Mouse (Mus musculus) kidney, adult 8-10 months (tissue): Measurements from ENCODE around the gene Rxra.

ENCODE experiments used
- DNase-seq, 2 experiments: peaks; one replicate each; pipeline ENCODE4 v3.0.0; 2022

The Rxra gene

DNA sequence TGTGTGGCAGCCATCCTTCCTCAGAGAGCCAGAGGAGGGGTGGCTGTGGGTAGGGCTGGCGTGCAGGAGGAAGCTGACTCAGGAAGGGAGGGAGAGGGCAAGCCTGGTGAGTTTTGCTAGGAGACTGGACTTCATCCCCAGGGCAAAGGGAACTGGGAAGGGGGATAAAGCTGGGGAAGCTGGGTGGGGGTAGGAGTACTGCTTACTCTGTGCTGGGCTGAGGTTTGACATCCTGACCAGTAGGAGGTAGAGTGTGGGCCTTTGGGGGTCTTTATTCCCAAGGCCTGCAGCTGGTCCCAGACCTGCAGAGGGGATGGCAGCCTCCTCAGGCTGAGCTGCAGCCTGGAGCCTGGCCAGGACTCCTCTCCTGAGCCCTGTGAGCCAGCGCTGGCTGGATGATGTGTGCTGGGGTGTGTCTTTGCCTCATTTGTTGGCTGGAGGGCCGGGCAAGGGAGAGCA is 4.6 kb upstream of the Rxra start:
- DNase-seq: peak; percentile 81 to 86

DNA sequence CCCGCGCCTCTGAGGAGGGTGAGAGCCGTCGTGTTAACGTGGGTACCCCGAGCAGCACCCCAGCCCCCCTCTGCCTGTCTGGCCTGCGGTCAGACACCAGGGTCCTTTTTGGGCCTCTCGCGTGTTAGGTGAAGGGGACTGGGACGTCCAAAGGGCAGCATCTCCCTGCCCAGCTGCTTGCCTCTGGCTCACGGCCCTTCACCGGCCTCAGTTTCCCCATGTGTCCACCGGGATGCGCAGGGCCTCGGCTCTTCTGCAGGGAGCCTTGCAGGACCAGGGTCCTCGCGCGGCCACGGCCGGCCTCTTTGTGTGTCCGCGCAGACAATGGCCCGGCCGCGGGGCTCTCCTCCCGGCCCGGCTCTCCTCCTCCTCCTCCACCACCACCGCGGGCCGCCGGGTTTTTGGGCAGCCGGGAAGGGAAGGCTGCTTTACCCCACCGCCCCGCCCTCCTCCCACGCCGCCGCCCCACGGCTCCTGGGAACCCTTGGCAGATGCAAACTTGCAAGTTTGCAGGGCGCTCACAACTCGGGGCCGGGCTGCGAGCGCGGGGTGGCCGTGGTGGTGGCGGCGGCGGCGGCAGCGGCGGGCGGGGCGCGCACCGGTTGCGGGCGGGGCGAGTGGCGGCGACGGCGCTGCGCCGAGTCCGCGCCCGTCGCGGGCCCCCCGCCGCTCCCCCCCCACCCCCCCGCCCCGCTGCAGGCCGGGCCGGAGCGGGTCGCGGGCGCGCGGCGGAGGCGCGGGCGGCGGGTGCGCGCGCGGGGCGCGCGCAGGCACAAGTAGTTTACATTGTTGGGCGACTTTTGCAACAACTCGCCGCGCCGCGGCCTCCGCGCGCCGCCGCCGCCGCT is 462 bp downstream of the Rxra start:
- peak; percentile 66 to 76 for DNase-seq

DNA sequence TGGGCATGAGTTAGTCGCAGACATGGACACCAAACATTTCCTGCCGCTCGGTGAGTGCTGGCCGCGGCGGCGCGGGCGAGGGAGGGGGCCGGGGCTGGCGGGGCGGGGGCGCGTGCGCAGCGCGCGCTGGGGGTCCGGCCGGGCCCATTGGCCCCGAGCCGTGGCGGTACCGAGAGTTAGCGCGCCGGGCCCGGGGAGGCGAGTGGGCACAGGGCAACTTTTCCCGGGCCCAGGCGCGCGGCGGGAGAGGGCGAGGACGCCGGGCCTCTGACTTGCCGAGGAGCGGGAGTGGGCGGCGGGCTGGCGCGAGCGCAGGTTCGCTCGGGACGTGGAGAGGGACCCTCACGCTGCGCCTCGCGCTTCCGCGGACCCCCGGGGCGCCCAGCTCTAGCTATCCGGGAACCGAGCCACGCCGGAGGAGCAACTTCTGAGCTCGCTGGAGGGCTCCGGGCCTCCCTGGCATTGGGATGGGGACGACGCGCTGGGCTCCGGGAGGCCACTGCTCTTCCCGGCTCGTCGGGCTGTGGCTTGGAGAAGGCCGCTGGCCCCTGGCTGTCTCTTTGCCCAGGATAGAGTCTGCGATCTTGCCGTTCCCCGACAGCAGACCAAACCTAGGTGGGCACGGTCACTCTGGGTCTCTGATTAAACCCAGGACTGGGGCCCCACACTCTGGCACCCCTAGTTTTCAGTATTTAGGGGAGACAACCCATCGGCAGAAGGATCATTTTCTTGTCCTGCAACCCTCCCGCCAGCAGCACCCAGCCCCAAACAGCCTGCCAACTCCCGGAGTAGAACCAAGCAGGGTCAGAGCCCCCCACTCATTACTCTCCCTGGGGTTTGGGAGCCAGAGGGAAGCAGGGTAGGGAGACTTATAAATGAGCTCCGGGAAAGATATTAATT is 1.4 kb downstream of the Rxra start:
- peak in 1 of 2 experiments; percentile 34 for DNase-seq

DNA sequence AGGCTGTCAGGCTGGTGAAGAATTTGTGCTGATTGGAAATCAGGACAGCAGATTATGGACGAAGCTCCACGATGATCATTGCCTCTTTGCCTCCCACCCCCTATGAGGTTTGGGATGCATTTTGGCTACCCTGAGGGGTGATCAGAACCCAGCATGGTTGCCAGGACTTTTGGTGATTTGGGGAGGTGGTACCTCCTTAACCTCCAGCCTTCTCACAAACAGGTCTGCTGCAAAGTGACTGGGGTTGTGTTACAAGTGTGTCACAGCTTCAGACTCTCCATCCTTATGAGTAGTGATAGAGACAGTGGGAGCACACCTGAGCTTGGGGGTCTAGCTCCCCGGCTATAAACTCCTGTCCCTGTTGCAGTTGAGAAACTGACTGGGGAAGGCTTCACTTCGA is 2.1 kb downstream of the Rxra start:
- DNase-seq: no peak

DNA sequence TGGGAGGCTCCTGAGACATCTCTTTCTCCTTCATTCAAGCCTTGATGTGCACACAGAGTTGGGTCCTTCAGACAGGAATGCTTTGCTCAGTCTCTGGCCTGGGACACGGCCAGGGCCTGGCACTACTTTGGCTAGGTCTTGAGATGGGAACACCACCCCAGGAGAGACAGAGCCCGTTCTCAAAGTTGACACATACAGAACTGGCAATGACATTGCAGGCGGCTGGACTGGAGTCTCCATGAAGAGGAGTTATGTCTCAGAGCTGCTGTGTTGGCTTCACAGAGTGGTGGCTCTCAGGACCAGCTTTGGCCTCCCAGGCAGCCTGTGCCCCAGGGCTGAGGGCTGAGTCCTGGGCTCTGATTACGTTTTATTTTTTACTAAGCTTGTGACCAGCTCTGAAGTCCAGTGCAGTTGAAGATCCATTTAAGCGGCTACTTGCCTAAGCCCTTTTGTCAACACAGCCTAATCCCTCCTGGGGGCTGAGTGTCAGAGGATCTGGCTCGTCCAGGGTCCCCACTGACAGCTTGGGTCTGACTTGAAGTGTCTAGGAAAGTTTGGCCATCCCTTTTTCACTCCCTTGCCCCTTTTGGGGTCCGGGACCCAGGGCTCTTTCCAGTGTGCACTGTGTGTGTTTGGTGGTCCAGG is 2.7 kb downstream of the Rxra start:
- peak; percentile 42 to 49 for DNase-seq

DNA sequence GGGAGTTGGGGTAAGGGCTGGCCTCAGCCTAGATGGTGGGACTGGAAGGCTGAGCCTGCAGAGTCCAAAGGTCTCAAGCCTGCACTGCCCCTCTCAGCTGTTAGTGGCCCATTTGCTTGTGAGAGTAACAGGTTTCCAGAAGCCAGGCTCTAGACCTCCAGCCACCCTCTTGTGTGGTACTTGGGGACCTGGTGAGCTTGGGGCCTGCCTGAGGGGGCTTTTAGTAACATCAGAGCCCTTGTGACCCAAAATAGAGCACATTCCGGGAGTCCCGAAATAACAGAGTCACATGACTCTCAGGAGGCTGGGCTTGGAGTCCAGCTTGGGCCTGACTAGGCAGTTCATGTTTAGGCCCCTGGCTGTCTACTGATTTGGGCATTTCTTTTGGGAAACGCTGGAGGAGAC is 3.4 kb downstream of the Rxra start:
- peak; percentile 68 to 69 for DNase-seq

DNA sequence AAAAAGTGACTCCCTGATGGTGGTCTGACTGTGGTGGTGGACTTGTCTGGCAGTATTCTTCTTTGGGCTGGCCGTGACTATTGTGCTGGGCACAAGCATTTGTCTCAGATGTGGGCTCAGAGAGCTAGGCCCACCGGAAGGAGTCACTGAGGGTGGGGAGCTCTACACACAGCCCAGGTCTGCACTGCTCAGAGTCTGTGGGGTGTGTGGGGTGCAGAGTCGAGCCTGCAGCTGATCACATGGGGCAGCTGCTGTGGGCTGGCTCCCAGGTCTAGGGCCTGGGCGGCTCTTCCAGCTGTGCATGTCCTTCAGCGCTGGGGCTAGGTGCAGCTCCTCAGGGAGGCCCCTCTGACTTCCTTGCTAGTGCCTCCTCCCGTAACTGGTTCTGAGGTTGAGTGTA is 3.8 kb downstream of the Rxra start:
- peak in 1 of 2 experiments; percentile 35 for DNase-seq

DNA sequence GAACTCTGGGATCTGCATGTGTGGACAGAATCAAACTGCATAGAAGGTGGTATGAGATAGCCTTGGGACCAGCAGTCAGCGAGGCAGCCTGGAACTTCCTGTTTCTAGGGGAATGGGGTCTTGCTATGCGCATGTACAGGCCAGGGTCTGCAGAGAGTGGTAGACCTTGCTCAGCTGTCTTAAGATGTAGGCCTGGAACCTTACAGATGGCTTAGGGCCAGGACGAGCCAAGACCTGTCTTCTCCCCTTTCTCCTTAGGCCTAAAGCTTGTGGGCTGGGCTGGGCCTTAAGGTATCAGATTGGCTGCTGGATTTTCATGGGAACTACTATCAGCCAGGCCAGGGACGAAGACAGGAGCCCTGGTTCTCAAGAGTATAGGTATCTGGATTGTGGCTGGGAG is 4.4 kb downstream of the Rxra start:
- no peak for DNase-seq

DNA sequence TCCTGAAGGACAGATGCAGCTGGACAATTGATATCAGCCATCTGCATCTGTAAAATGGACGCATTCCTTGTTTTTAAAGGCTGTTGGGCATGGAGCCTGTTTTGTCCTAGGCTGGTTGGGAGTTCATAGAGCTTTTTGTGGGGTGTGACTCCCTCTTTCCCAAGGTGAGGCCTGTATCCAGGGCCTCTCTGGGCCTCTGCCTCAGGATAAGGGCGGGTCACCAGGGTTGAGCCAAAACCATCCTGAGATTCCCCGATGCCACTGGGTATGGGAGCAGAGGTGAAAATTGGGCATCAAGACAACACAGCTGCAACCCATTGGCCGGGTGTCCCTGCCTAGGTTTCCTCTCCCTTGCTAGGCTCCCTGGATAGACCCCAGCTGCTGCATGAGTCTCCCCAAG is 5.2 kb downstream of the Rxra start:
- DNase-seq: no peak

DNA sequence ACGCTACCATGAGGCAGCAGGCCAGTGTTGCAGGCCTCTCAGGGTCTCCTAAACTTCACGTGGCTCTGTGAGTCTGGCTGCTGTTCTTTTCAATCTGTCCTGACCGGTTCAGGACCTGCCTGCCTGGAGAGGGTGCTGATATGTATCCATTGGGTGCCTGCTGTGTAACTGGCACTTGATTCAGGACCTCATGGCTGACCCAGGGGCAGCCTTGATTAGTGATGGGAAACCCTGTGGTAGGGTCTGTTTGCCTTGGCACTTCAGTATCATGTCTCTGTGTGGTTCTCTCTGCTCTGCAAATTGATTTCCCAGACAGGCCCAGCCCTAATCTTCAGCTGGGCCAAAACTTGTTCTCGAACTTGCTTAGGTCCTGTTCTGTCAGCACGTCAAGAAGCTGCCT is 5.9 kb downstream of the Rxra start:
- DNase-seq: no peak

DNA sequence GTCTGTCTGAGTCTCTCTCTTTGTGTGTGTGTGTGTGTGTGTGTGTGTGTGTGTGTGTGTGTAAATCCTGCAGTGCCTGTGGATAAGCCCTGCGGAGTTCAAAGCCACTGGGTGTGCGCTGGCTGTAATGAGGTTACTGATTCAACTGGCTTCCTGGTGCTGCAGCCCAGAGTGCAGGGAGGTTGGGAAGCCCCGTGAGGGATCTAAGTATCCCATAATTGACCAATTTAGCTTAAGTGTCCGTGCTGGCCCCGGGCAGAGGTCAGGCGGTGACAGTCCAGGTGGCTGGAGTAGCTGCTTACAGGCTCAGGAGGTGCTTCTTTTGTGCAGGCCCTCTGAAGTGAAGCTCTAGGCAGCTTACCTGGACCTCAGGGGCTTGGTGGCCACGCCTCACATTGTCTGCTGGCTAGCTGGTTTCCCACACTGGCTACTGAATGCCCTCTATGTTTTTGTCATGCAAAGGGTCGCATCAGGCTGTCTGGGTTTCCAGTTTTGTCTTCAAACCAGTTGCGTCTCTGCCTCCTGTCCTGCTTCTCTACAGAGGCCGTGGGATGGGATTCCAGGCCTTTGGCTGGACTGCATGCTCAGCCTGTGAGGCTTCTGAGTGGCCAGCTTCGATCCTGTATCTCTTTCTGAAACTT is 7.9 kb downstream of the Rxra start:
- peak; percentile 49 to 59 for DNase-seq

DNA sequence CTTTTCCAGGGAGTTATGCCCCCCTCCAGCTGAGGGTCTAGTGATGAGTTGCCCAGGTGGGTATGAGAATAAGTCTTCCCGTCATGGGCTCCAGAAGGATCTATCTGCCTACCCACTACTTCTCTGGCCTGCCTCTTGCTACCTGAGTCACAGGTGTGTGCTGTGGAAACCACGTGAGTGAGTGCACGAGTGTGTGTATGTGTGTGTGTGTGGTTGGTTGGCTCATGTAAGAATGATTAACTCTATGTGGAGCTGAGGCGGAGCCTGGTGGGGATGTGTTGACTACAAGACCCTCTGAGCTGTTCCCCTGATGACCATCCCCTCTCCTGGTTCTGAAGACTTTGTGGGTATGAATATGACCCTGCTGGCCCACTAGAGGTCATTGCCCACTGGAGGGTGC is 9.7 kb downstream of the Rxra start:
- DNase-seq: peak; percentile 33 to 47

DNA sequence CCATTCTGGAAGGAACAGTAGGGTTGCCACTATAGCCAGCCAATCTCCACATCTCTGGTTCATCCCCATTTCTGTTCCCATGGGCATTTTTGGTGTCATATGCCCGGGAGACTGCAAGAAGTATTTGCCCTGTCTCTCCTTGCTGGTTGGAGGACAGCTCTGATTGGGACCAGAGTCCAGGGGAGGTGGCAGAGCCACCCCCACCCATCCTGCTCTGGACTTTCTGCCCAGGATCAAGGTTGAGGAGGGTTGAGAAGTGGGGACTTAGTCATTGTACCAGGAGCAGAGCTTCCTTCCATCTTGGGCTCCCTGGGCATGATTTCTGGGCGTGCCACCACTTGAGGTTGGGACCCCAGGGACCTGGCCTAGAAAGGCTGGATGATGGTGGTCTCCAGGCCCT is 10.1 kb downstream of the Rxra start:
- DNase-seq: peak; percentile 53 to 58

DNA sequence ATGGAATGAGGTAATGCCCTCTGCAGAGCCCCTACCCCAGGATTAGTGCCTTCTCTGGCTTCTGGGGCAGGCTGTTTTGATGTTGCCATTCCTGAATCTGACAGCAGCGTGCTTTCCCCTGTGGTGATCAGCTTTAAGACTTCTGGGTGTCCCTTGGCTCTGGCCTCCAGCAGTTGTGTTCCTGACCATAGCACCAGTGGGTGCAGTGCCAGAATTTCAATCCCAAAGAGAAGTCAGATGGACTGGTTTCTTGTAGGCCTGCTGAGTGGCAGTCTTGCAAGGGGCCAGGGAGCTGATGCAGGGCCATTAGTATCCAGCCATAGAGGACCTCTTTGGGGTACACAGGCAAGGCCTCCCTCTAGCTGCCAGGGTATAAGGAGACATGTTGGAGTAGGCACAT is 10.8 kb downstream of the Rxra start:
- DNase-seq: no peak

DNA sequence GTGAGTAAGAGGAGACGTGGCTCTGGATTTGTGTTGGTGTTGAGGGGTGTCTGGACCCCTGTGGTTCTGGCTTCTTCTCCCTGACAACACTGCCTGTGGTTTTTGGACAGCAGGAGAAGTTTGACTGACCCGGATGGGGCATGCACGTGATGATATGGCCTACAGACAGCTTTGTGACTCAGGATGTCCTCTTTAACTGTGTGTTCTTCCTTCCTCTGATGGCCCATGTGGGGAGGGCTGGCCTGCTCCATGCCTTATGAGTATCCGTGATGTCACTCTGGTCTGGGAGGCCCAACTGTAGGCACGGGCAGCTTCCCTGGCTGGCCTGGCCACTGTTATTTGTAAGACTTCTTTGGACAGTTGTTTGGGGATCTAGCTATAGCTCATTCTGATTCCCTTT is 11.7 kb downstream of the Rxra start:
- peak; percentile 57 to 60 for DNase-seq

DNA sequence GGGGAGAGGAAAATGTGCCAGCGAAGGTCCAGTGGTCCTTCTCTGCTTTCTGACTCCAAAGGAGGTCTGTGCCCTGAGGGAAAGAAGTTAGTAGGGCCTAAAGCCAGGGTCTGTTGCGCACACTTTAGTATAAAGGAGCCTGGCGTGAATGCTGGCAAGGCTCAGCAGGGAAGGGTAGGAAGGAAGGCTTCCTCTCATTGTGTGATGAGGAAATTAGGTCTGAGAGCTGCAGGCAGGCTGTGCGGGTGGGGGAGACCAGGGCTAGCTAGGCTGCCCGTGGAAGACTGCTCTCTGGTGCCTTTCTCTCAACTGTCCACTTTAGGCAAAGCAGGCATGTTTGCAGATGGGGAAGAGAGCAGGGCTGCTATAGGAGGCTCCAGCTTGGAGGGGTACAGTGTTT is 14.5 kb downstream of the Rxra start:
- peak in 1 of 2 experiments; percentile 25 for DNase-seq

DNA sequence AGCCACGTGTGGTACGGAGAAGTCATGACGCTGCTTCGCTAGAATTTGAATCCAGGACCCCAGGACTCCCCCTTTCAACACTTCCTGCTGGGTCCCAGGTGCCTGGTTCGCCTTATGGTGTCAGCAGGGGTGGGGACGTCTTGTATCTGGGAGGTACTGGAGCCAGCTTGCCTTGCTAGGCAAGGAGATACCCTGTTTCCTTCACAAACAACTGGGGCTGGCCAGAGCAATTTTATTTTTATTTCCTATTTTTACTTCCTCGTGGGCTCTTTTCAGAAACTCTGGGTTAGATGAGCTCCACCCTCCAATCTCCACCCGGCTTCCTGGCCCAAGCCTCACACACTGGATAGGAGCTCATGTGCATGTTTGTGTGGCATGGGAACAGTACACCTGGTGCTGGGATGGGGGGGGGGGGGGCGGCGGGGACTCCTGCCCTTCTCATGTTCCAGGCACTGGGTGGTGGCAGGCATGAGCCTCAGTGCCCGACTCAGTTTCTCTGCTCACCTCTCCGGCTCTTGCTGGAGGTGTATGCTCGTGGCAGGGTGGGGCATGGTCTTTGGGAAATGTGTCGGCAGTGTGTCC is 15.0 kb downstream of the Rxra start:
- DNase-seq: no peak

DNA sequence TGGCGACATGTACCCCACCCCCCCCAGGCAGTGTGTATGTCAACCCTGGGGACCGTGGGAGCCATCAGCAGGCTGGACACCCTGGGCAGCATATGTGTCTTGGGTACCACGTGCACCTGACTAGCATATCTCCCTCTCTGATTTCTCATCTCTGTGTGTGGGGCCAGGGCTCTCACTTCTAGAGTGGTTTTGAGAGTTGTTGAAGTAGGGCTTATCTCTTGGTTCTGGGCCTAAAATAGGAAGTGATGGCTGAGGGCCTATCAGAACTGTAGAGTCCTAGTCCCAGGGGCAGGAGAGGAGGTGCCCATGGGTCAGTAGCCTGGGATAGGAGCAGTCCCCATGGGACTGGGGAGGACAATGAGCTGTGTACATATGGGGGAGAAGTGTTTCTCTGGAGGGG is 16.4 kb downstream of the Rxra start:
- DNase-seq: no peak

DNA sequence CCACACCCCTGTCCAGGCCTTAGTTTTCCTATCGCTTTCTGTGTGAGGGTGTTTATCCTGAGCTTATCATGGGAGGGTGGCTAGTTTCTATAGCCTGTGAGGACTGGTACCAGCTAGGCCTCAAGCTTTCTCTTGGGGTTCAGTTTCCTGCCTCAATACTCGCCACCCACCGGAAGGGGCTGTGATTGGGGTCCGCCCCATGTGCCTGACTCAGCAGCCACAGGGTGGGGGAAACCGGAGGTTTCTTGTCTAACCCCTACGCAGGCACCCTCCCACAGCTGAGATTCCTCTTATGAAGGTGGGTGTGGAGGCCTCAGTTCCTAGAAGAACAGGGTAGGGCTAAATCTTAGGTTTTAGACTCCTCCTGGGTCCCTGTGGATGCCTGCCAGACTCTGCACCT is 17.4 kb downstream of the Rxra start:
- no peak for DNase-seq

DNA sequence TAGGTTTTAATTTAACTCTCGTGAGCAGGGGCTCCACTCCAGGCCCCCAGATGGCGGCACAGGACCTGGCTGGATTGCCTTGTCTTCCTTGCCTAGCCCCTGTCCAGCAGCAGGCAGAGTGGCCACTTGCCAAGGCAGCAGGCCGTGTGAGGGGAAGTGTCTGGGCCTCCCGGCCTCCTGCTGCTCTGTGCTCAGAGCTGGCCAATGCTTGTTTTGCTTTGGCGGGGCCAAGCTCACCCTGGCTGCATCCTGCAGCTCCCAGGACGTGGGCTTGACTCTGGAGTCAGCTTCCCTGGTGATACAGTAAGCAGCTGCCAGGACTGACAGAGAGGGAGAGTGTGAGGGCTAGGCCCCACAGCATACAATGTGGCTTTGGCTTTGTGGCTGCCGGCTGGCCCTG is 23.3 kb downstream of the Rxra start:
- DNase-seq: peak; percentile 83 to 87

DNA sequence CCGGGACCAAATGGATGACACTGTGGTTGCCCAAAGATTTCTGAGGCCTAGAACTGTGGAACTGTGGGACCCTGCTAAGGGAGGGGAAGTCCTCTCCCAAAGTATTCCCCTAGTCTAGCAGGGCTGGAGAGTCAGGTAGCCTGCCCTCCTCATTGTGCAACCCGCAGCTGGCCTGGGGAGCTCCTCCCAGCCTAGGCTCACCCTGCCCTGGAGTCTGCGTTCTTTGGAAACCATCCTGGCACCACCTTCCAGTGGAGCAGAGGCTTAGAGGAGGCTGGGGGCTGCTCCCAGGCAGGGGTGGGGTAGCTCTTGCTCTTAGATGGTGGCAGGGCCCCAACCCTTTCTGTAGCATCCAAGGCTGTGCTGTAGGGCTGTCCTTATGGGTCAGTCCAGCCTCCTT is 26.0 kb downstream of the Rxra start:
- DNase-seq: no peak

DNA sequence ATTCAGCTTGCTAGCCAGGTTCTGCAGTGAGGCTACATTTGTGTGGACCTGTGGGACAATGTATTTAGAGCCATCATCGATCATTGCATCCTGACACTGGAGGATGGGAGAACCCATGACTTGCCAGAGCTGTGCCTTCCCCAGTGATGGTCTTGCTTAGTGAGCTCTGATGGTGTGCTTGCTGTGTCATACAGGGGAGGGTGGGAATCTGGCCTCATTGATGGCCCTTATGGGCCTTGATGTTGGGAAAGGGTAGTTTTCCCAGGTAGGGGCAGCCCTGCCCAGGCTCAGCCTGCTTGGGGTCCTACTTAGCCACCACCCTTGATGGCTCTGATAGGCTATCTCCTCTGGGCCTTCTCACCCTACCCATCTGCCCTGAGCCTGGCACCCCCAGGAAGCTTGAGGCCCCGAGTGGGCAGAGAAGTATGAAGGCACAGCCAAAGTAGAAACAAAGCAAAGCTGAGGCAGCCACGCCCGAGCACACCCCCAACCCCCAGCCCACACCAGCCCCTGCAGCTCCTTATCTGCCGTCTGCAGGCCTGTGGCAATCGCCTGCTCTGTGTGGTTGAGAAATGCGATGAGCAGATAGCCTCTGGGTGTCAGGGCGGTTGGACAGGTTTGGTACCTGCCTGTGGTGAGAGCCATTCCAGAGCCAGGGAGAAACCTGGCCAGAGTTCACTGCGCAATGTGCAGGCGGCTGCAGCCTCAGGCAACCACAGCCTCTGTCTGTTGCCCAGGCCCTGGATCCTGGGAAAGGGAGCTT is 26.8 kb downstream of the Rxra start:
- no peak for DNase-seq
